Mouse (Mus musculus): ENCODE results near the gene Ret. TPM values are rescaled to one million over a fixed set of nuclear protein-coding genes. Genes with fewer than 3 reads are reported as not detected.

The Ret gene
- polyA plus RNA-seq, 1 experiment from 2014 or later: 1.9 TPM

Other genes with a start within 250 kb of the Ret start
- gene Rasgef1a, start 186.3 kb downstream of the Ret start, polyA plus RNA-seq (2015; fragmentation: Nextera tagmentation; extraction: Ambion mirVana): 4.0 and 7.0 TPM in 2 replicates
- gene Csgalnact2, start 58.6 kb downstream of the Ret start, polyA plus RNA-seq (2015; fragmentation: Nextera tagmentation; extraction: Ambion mirVana): 11.2 and 12.5 TPM in 2 replicates
- gene Bms1, start 221.8 kb upstream of the Ret start, polyA plus RNA-seq (2015; fragmentation: Nextera tagmentation; extraction: Ambion mirVana): 30.5 and 30.6 TPM in 2 replicates

All from forebrain, embryonic 16.5 days (tissue).